Mouse (Mus musculus): ENCODE measurements around the gene Lrp6. TPM values are rescaled to one million over a fixed set of nuclear protein-coding genes. Genes with fewer than 3 reads are reported as not detected.

The Lrp6 gene
- polyA plus RNA-seq, 1 experiment: 17.1 TPM

- Histone ChIP-seq H3K4me3 (replicated peaks; ENCODE audit: control insufficient read depth, low read depth, low read length) (no peak overlapping the region), H3K4me1 (ENCODE audit: control insufficient read depth, insufficient read depth, low read length) (no peaks in the 10 kb centered on the region), H3K27ac (ENCODE audit: control insufficient read depth, insufficient read depth, low read depth, low read length, poor library complexity) (no peak overlapping the region)
- TF ChIP-seq POLR2A (IDR thresholded peaks at IDR 0.05; ENCODE audit: borderline replicate concordance, control insufficient read depth, low read depth, low read length): no peak
- no peak for TF ChIP-seq CTCF (IDR thresholded peaks at IDR 0.05; ENCODE audit: control insufficient read depth, insufficient read depth, low read length)
- 72% methylated on average over 5 of the region's 5 CpGs for WGBS
Measured at GRCm38 (mm10) chr6:134586241-134586640, 19.5 kb upstream of the Lrp6 start.

GRCm38 (mm10) chr6:134584616-134585015, 17.9 kb upstream of the Lrp6 start:
- 94% methylated on average over 2 of the region's 2 CpGs for WGBS
- Histone ChIP-seq H3K4me3 (replicated peaks; ENCODE audit: control insufficient read depth, low read depth, low read length) (no peak overlapping the region), H3K27ac (ENCODE audit: control insufficient read depth, insufficient read depth, low read depth, low read length, poor library complexity) (no peak overlapping the region), H3K4me1 (ENCODE audit: control insufficient read depth, insufficient read depth, low read length) (no peaks in the 10 kb centered on the region)
- TF ChIP-seq CTCF (IDR thresholded peaks at IDR 0.05; ENCODE audit: control insufficient read depth, insufficient read depth, low read length) (no peak), POLR2A (IDR thresholded peaks at IDR 0.05; ENCODE audit: borderline replicate concordance, control insufficient read depth, low read depth, low read length) (no peak)

- WGBS: 81% methylated on average over 5 of the region's 5 CpGs
- no peak overlapping the region for H3K27ac ChIP-seq (ENCODE audit: control insufficient read depth, insufficient read depth, low read depth, low read length, poor library complexity)
Measured at GRCm38 (mm10) chr6:134582110-134582509, 15.3 kb upstream of the Lrp6 start.

GRCm38 (mm10) chr6:134579506-134579905, 12.7 kb upstream of the Lrp6 start:
- Histone ChIP-seq H3K4me1 (ENCODE audit: control insufficient read depth, insufficient read depth, low read length) (no peaks in the 10 kb centered on the region), H3K27ac (ENCODE audit: control insufficient read depth, insufficient read depth, low read depth, low read length, poor library complexity) (no peak overlapping the region), H3K4me3 (replicated peaks; ENCODE audit: control insufficient read depth, low read depth, low read length) (no peak overlapping the region)
- 78% methylated on average over 4 of the region's 4 CpGs for WGBS
- TF ChIP-seq CTCF (IDR thresholded peaks at IDR 0.05; ENCODE audit: control insufficient read depth, insufficient read depth, low read length) (no peak), POLR2A (IDR thresholded peaks at IDR 0.05; ENCODE audit: borderline replicate concordance, control insufficient read depth, low read depth, low read length) (no peak)

More at GRCm38 (mm10) chr6:134582110-134582509, 15.3 kb upstream of the Lrp6 start:
- Histone ChIP-seq H3K4me3 (replicated peaks; ENCODE audit: control insufficient read depth, low read depth, low read length) (no peak overlapping the region), H3K4me1 (ENCODE audit: control insufficient read depth, insufficient read depth, low read length) (no peaks in the 10 kb centered on the region)
- TF ChIP-seq POLR2A (IDR thresholded peaks at IDR 0.05; ENCODE audit: borderline replicate concordance, control insufficient read depth, low read depth, low read length) (no peak), CTCF (IDR thresholded peaks at IDR 0.05; ENCODE audit: control insufficient read depth, insufficient read depth, low read length) (no peak)

GRCm38 (mm10) chr6:134578039-134578438, 11.3 kb upstream of the Lrp6 start:
- TF ChIP-seq CTCF (IDR thresholded peaks at IDR 0.05; ENCODE audit: control insufficient read depth, insufficient read depth, low read length) (no peak), POLR2A (IDR thresholded peaks at IDR 0.05; ENCODE audit: borderline replicate concordance, control insufficient read depth, low read depth, low read length) (no peak)
- Histone ChIP-seq H3K4me3 (replicated peaks; ENCODE audit: control insufficient read depth, low read depth, low read length) (no peak overlapping the region), H3K27ac (ENCODE audit: control insufficient read depth, insufficient read depth, low read depth, low read length, poor library complexity) (no peak overlapping the region), H3K4me1 (ENCODE audit: control insufficient read depth, insufficient read depth, low read length) (no peaks in the 10 kb centered on the region)
- WGBS: 65% methylated on average over 6 of the region's 6 CpGs

- Histone ChIP-seq H3K4me1 (ENCODE audit: control insufficient read depth, insufficient read depth, low read length) (no peaks in the 10 kb centered on the region), H3K4me3 (replicated peaks; ENCODE audit: control insufficient read depth, low read depth, low read length) (no peak overlapping the region), H3K27ac (ENCODE audit: control insufficient read depth, insufficient read depth, low read depth, low read length, poor library complexity) (no peak overlapping the region)
- TF ChIP-seq CTCF (IDR thresholded peaks at IDR 0.05; ENCODE audit: control insufficient read depth, insufficient read depth, low read length): no peak
- no peak for TF ChIP-seq POLR2A (IDR thresholded peaks at IDR 0.05; ENCODE audit: borderline replicate concordance, control insufficient read depth, low read depth, low read length)
- WGBS: 67% methylated on average over 3 of the region's 3 CpGs
Measured at GRCm38 (mm10) chr6:134575288-134575741, 8.6 kb upstream of the Lrp6 start.

GRCm38 (mm10) chr6:134567986-134568556, 1.3 kb upstream of the Lrp6 start:
- H3K4me3 ChIP-seq (replicated peaks; ENCODE audit: control insufficient read depth, low read depth, low read length): no peak overlapping the region
- TF ChIP-seq POLR2A (IDR thresholded peaks at IDR 0.05; ENCODE audit: borderline replicate concordance, control insufficient read depth, low read depth, low read length) (no peak), CTCF (IDR thresholded peaks at IDR 0.05; ENCODE audit: control insufficient read depth, insufficient read depth, low read length) (no peak)
- H3K4me1 ChIP-seq (ENCODE audit: control insufficient read depth, insufficient read depth, low read length): no peaks in the 10 kb centered on the region
- WGBS: 84% methylated on average over 5 of the region's 5 CpGs
- H3K27ac ChIP-seq (ENCODE audit: control insufficient read depth, insufficient read depth, low read depth, low read length, poor library complexity): no peak overlapping the region

GRCm38 (mm10) chr6:134566248-134566817, 432 bp downstream of the Lrp6 start:
- H3K4me1 ChIP-seq (ENCODE audit: control insufficient read depth, insufficient read depth, low read length): no peaks in the 10 kb centered on the region
- peak overlapping the region; percentile 79; the same call in 1 of the 2 replicates for H3K27ac ChIP-seq (ENCODE audit: control insufficient read depth, insufficient read depth, low read depth, low read length, poor library complexity)
- TF ChIP-seq CTCF (IDR thresholded peaks at IDR 0.05; ENCODE audit: control insufficient read depth, insufficient read depth, low read length): no peak
- no peak for TF ChIP-seq POLR2A (IDR thresholded peaks at IDR 0.05; ENCODE audit: borderline replicate concordance, control insufficient read depth, low read depth, low read length)
- whole genome bisulfite sequencing: under 1% methylated on average over 63 of the region's 64 CpGs
- H3K4me3 ChIP-seq (replicated peaks; ENCODE audit: control insufficient read depth, low read depth, low read length): peak overlapping the region; percentile 94

All from bone marrow, adult 2 months (tissue).